Mouse (Mus musculus) kidney, embryonic 14.5 days (tissue): ENCODE measurements around the gene Serpinb9d. TPM values are rescaled to one million over a fixed set of nuclear protein-coding genes. Genes with fewer than 3 reads are reported as not detected.
"Not testable (repeated sequence)": the region's sequence is repeated elsewhere in the genome, so short reads cannot be mapped to it uniquely, and the experiment has no call there.

Experiments
- ATAC-seq: fragments of 200-750 bp; cut with Nextera tagmentation; 2 replicates; pipeline ENCODE4 v1.8.0; 2017; ENCODE audit warnings: moderate number of reproducible peaks, mild to moderate bottlenecking, moderate TSS enrichment, moderate library complexity; ENCODE audit not compliant: low FRiP score, low TSS enrichment
- H3K27ac ChIP-seq: fragments of 300-500 bp; sonication (generic); 2 replicates; pipeline ENCODE4 v1.5.1; 2014; ENCODE audit warnings: low read depth, mild to moderate bottlenecking, low read length, moderate library complexity, mixed read lengths
- H3K27me3 ChIP-seq: fragments of 300-500 bp; sonication (generic); 2 replicates; pipeline ENCODE4 v1.6.1; 2014; ENCODE audit warnings: mild to moderate bottlenecking, low read length; ENCODE audit not compliant: control insufficient read depth, insufficient read depth
- H3K36me3 ChIP-seq: fragments of 300-500 bp; sonication (generic); 2 replicates; pipeline ENCODE4 v1.6.1; 2014; ENCODE audit warnings: low read length, mixed read lengths; ENCODE audit not compliant: control insufficient read depth, insufficient read depth
- H3K4me1 ChIP-seq: fragments of 300-500 bp; sonication (generic); 2 replicates; pipeline ENCODE4 v1.6.1; 2014; ENCODE audit warnings: low read length, mixed read lengths; ENCODE audit not compliant: control insufficient read depth, insufficient read depth
- H3K4me2 ChIP-seq: fragments of 300-500 bp; sonication (generic); replicated peaks from 2 replicates; pipeline ENCODE4 v1.6.1; 2014; ENCODE audit warnings: low read depth, mild to moderate bottlenecking, low read length
- H3K4me3 ChIP-seq: fragments of 300-500 bp; sonication (generic); 2 replicates; pipeline ENCODE4 v1.5.1; 2014; ENCODE audit warnings: mild to moderate bottlenecking, low read length
- H3K9ac ChIP-seq: fragments of 300-500 bp; sonication (generic); 2 replicates; pipeline ENCODE4 v1.6.1; 2014; ENCODE audit warnings: low read depth, mild to moderate bottlenecking, low read length, moderate library complexity
- H3K9me3 ChIP-seq: fragments of 300-500 bp; sonication (generic); 2 replicates; pipeline ENCODE4 v1.6.1; 2016; ENCODE audit warnings: low read length; ENCODE audit not compliant: control insufficient read depth
- WGBS: fragments of 180-500 bp; shearing (Covaris S2); extraction: QIAGEN DNeasy Blood & Tissue Kit; methylation state at CpG from one replicate; pipeline ENCODE4 v1.1.7; 2014; 5-methylcytosine and 5-hydroxymethylcytosine counted together
- polyA plus RNA-seq: library from polyadenylated mRNA; unstranded; fragments of >200 nt; fragmentation: Nextera tagmentation; extraction: Ambion mirVana; gene quantifications from 2 replicates; pipeline ENCODE4 v1.2.1, GENCODE M21; 2014

Serpinb9d gene
- not detected in 2 replicates for polyA plus RNA-seq

- no peaks in the 10 kb centered on the region for H3K9me3 ChIP-seq
- H3K9ac ChIP-seq = no peak within 1 kb of the TSS
- H3K4me3 ChIP-seq = no peak within 1 kb of the TSS
- no peak for ATAC-seq
- no peaks in the 10 kb centered on the region for H3K36me3 ChIP-seq
- no peaks in the 10 kb centered on the region for H3K4me1 ChIP-seq
- no peak within 1 kb of the TSS for H3K27ac ChIP-seq
- H3K27me3 ChIP-seq = no peaks in the 10 kb centered on the region
- WGBS = 70% methylated on average over 5 of the region's 5 CpGs
- H3K4me2 ChIP-seq = no peak within 1 kb of the TSS
These were observed at the start of gene Serpinb9d for GRCm38 (mm10) chr13:33192659-33193058. Gene Serpinb9d (plus strand): TSS chr13:33192959.

DNA sequence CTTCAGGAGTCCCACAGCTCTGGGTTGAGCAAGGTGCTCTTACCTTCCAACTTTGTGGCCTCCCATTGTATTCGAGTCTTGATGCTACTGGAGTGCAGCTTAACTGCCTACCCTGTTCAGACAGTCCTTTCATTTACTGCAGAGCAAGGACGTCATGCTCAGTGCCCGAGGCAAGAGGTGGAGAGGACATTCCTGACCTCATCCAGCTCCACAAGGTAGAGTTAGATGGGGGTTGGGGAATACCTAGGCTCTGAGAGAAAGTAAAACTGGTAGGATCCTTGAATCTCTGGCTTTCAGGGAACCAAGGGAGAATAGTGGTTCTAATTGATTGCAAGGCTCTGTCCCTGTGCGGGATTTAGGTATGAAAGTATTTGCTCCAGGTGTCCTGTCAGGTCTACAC, 33.1 kb upstream of the Serpinb9d start, which contains the start of gene Serpinb9c:
Serpinb9c (minus strand) TSS at position 101 of the 400 bp plus-strand sequence.
- H3K27me3 ChIP-seq = no peaks in the 10 kb centered on the region
- H3K27ac ChIP-seq = no peak within 1 kb of the TSS
- ATAC-seq = no peak
- H3K36me3 ChIP-seq = no peaks in the 10 kb centered on the region
- WGBS = 81% methylated on average over 4 of the region's 4 CpGs
- H3K4me1 ChIP-seq = no peaks in the 10 kb centered on the region
- H3K4me2 ChIP-seq = no peak within 1 kb of the TSS
- H3K9ac ChIP-seq = no peak within 1 kb of the TSS
- no peak within 1 kb of the TSS for H3K4me3 ChIP-seq
- H3K9me3 ChIP-seq = no peaks in the 10 kb centered on the region

GRCm38 (mm10) chr13:33190486-33190885, 2.3 kb upstream of the Serpinb9d start:
- H3K9me3 ChIP-seq, H3K36me3 ChIP-seq, H3K27ac ChIP-seq, ATAC-seq, H3K4me2 ChIP-seq, H3K4me3 ChIP-seq, H3K27me3 ChIP-seq, H3K9ac ChIP-seq, H3K4me1 ChIP-seq: not testable (repeated sequence)
- WGBS = 90% methylated on average over 1 of the region's 1 CpGs

DNA sequence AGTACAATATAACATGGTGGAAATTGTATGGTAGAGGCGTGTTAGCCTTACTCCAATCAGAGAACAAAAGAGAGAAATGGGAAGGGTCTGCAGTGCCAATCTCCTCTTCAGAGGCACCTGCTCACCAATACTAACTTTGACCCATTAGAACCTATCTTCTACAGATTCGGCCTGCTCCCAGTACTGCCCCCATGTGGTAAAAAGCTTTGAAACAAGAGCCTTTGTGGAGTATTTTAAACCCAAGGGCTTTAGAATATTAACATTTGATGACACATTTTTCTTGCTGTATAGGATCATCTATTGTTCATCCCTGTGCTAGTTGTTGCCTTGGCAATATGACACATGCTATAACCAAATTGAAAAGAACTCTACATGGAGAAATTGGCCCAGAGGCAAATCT, 7.0 kb downstream of the Serpinb9d start:
- no peak for ATAC-seq
- no peaks in the 10 kb centered on the region for H3K27me3 ChIP-seq
- no peak overlapping the region for H3K9ac ChIP-seq
- 76% methylated on average over 2 of the region's 2 CpGs for WGBS
- H3K27ac ChIP-seq = no peak overlapping the region
- H3K4me2 ChIP-seq = no peak overlapping the region
- H3K9me3 ChIP-seq = no peaks in the 10 kb centered on the region
- H3K36me3 ChIP-seq = no peaks in the 10 kb centered on the region
- no peak overlapping the region for H3K4me3 ChIP-seq
- no peaks in the 10 kb centered on the region for H3K4me1 ChIP-seq

DNA sequence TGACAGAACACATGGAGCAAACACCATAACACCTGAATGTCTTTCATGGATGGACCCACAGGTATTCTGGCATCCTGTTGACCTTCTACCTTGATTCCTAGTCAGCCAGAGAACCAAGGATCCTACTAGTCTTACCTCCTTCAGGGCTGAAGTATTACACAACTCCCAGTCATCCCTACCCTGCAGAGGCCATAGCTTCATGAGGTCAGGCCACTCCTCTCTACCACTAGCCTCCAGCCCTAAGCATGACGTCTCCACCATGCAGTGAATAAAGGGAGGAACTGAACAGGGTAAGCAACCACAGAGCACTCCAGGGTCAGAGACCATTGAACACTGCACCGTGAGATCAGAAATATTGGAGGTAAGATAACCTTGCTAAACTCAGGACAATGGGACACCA, 56.6 kb downstream of the Serpinb9d start, which contains the start of gene Serpinb9e:
Serpinb9e (plus strand) TSS at position 301 of the 400 bp plus-strand sequence.
- not testable (repeated sequence) for H3K4me3 ChIP-seq, H3K9me3 ChIP-seq, H3K4me1 ChIP-seq, H3K9ac ChIP-seq, H3K4me2 ChIP-seq, H3K36me3 ChIP-seq, H3K27me3 ChIP-seq, H3K27ac ChIP-seq, ATAC-seq
- 94% methylated on average over 2 of the region's 2 CpGs for WGBS

Other genes starting within 250 kb of the Serpinb9d start
- 1.9 and 2.2 TPM in 2 replicates for gene Serpinb6b, start 227.8 kb upstream of the Serpinb9d start, polyA plus RNA-seq
- gene Serpinb9, start 189.7 kb upstream of the Serpinb9d start, polyA plus RNA-seq = 6.9 and 7.9 TPM in 2 replicates
- gene Serpinb9b, start 165.5 kb upstream of the Serpinb9d start, polyA plus RNA-seq = not detected in 2 replicates
- gene Serpinb1b, start 114.4 kb upstream of the Serpinb9d start, polyA plus RNA-seq = not detected in 2 replicates
- not detected in 2 replicates for gene Serpinb9c, start 33.2 kb upstream of the Serpinb9d start, polyA plus RNA-seq
- gene Serpinb9e, start 56.7 kb downstream of the Serpinb9d start, polyA plus RNA-seq = not detected in 2 replicates
- not detected in 2 replicates for gene Serpinb9f, start 131.1 kb downstream of the Serpinb9d start, polyA plus RNA-seq
- not detected in 2 replicates for gene Gm11397, start 202.8 kb downstream of the Serpinb9d start, polyA plus RNA-seq